Mouse (Mus musculus): ENCODE data around the gene Adamtsl3. TPM values are rescaled to one million over a fixed set of nuclear protein-coding genes. Genes with fewer than 3 reads are reported as not detected.

Adamtsl3 gene
- polyA plus RNA-seq, 1 experiment from 2014 or later, result 1.1 TPM

DNA sequence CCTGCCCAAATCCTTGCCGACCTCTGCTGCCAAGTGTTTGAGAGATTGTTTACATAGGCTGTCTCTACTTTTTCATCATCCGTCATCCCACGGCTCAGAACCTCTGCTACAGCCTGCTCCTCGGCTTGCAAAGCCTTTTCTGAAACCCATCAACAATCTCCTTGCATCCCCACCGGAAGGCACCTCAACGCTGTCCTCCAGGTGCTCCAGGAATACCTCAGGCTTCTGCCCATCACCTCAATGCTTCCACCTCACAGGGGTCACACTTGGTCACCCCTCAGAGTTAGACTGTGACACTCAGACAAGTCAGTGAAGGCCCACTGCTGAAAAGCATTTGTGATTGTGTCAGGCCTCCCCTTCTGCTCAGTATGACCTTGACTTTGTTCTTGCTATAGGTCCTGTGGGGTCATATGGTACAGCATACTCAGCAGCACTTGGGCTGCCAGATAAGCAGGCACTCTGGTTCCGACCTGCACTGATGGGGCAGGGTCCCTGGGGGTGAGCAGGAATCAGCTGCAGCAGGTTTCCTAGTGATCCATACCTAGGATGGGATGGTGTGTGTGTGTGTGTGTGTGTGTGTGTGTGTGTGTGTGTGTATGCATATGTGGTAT lies 150.0 kb downstream of the Adamtsl3 start:
- H3K27me3 ChIP-seq (replicated peaks), result no peaks in the 10 kb centered on the region
- peak; percentile 52 for ATAC-seq (replicated peaks)
- H3K9ac ChIP-seq, result no peak overlapping the region
- no peaks in the 10 kb centered on the region for H3K9me3 ChIP-seq
- H3K27ac ChIP-seq, result no peak overlapping the region
- H3K36me3 ChIP-seq (replicated peaks), result no peaks in the 10 kb centered on the region
- no peak overlapping the region for H3K4me2 ChIP-seq
- H3K4me3 ChIP-seq, result no peak overlapping the region
- WGBS, result 56% methylated on average over 7 of the region's 7 CpGs
- H3K4me1 ChIP-seq, result peaks cover 3% of the 10 kb centered on the region; the same call in 1 of the 2 replicates

GRCm38 (mm10) chr7:82491018-82491417 lies 155.5 kb downstream of the Adamtsl3 start:
- Histone ChIP-seq H3K9me3 (no peaks in the 10 kb centered on the region), H3K4me3 (no peak overlapping the region), H3K4me2 (no peak overlapping the region), H3K27ac (no peak overlapping the region), H3K9ac (no peak overlapping the region), H3K36me3 (replicated peaks) (no peaks in the 10 kb centered on the region), H3K27me3 (replicated peaks) (no peaks in the 10 kb centered on the region), H3K4me1 (no peaks in the 10 kb centered on the region)
- WGBS, result 82% methylated on average over 1 of the region's 1 CpGs
- ATAC-seq (replicated peaks), result no peak

DNA sequence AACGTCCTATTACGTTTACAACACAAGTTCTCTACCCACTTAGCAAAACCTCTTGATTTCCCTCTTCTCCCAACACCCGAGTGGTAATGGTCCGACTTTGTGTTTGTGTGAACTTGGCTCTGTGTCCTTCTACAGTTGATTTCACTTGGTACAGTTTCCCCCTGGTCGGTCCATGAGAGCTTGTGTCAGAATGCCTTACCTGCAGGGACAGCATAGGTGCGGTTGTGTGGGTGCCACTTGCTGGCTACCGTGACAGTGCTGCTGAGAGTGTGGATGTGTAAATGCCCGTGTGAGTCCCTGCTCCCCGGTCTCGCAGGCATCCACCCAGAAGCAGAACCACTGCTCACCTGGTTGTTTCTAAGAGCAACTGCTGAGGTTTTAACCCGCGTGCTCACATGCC lies 157.4 kb downstream of the Adamtsl3 start:
- Histone ChIP-seq H3K9ac (no peak overlapping the region), H3K9me3 (no peaks in the 10 kb centered on the region), H3K4me3 (no peak overlapping the region), H3K4me2 (no peak overlapping the region), H3K27me3 (replicated peaks) (no peaks in the 10 kb centered on the region), H3K27ac (no peak overlapping the region), H3K4me1 (no peaks in the 10 kb centered on the region), H3K36me3 (replicated peaks) (no peaks in the 10 kb centered on the region)
- 92% methylated on average over 12 of the region's 12 CpGs for WGBS
- no peak for ATAC-seq (replicated peaks)

DNA sequence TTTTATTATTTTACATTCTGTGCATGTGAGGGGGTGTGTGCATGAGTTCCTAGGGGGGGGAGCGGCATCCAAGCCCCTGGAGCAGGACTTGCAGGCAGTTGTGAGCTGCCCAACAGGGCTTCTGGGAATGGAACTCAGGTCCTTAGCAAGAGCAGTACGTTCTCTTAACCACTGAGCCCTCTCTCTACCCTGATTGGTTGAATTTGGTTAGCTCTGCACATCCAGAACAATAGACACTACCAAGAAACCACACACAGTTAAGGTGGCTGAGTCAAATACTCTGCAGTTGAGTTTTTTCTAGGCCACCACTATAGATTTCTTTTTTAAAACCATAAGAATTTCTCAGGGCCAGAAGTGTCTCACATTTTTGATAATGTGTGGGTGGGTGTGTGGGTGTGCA lies 158.7 kb downstream of the Adamtsl3 start:
- Histone ChIP-seq H3K27ac (no peak overlapping the region), H3K36me3 (replicated peaks) (no peaks in the 10 kb centered on the region), H3K9ac (no peak overlapping the region), H3K9me3 (no peaks in the 10 kb centered on the region), H3K4me1 (no peaks in the 10 kb centered on the region), H3K4me2 (no peak overlapping the region), H3K4me3 (no peak overlapping the region), H3K27me3 (replicated peaks) (no peaks in the 10 kb centered on the region)
- no peak for ATAC-seq (replicated peaks)
- 62% methylated on average over 2 of the region's 2 CpGs for WGBS

- H3K4me2 ChIP-seq, result no peak overlapping the region
- H3K36me3 ChIP-seq (replicated peaks), result no peaks in the 10 kb centered on the region
- no peaks in the 10 kb centered on the region for H3K4me1 ChIP-seq
- H3K9me3 ChIP-seq, result no peaks in the 10 kb centered on the region
- H3K9ac ChIP-seq, result no peak overlapping the region
- ATAC-seq (replicated peaks), result no peak
- no peak overlapping the region for H3K27ac ChIP-seq
- no peak overlapping the region for H3K4me3 ChIP-seq
- no peaks in the 10 kb centered on the region for H3K27me3 ChIP-seq (replicated peaks)
- 53% methylated on average over 4 of the region's 4 CpGs for WGBS
Observed at GRCm38 (mm10) chr7:82497064-82497463, 161.6 kb downstream of the Adamtsl3 start.

DNA sequence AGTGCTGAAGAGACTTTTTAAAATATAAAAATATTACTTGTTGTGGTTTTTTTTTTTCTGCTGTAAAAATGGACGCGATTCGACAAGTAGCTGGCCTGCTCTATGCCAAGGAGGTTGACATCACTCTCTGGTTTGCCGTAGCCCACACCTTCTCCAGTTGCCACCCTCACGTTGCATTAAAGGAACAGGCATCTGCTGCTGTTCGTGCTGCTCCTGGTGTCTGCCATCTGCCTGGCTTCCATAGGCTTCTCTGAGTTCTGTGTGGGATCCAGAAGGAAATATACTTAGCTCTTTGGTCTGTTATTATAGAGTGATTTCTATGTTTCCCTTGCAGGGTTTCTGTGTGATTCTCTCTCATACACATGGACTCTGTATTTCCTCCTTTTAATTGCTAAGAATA lies 165.8 kb downstream of the Adamtsl3 start:
- H3K9ac ChIP-seq, result no peak overlapping the region
- ATAC-seq (replicated peaks), result no peak
- H3K4me3 ChIP-seq, result no peak overlapping the region
- 91% methylated on average over 6 of the region's 6 CpGs for WGBS
- no peaks in the 10 kb centered on the region for H3K9me3 ChIP-seq
- no peaks in the 10 kb centered on the region for H3K27me3 ChIP-seq (replicated peaks)
- H3K4me2 ChIP-seq, result no peak overlapping the region
- H3K36me3 ChIP-seq (replicated peaks), result no peaks in the 10 kb centered on the region
- H3K27ac ChIP-seq, result no peak overlapping the region
- no peaks in the 10 kb centered on the region for H3K4me1 ChIP-seq

DNA sequence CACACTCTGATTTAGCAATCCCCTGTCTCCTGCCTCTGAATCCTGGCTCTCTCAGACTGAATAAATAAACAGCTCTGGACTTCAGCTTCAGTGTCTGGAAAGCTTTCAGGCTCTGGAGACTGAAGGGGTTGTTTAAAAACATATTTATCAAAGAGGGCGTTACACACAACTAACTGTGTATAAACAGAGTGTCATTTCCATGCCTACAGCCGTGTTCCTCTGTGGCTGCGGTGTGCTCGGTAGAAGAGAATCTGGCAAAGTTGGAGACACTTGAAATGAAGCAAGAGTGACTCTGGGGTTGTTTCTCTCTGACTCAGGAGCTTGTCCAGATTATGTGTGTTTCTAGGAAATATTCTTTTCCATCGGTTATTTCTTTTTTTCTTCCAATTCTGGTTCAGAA lies 167.0 kb downstream of the Adamtsl3 start:
- no peaks in the 10 kb centered on the region for H3K36me3 ChIP-seq (replicated peaks)
- no peak overlapping the region for H3K4me3 ChIP-seq
- H3K9me3 ChIP-seq, result no peaks in the 10 kb centered on the region
- H3K4me1 ChIP-seq, result no peaks in the 10 kb centered on the region
- no peak overlapping the region for H3K27ac ChIP-seq
- H3K4me2 ChIP-seq, result no peak overlapping the region
- ATAC-seq (replicated peaks), result no peak
- H3K27me3 ChIP-seq (replicated peaks), result no peaks in the 10 kb centered on the region
- WGBS, result 83% methylated on average over 5 of the region's 5 CpGs
- H3K9ac ChIP-seq, result no peak overlapping the region

GRCm38 (mm10) chr7:82504101-82504500 lies 168.6 kb downstream of the Adamtsl3 start:
- 29% methylated on average over 4 of the region's 4 CpGs for WGBS
- no peak overlapping the region for H3K27ac ChIP-seq
- ATAC-seq (replicated peaks), result peak; percentile 50; the same call in 1 of the 2 replicates

GRCm38 (mm10) chr7:82530583-82530982 lies 195.1 kb downstream of the Adamtsl3 start:
- no peak for ATAC-seq (replicated peaks)
- Histone ChIP-seq H3K4me3 (no peak overlapping the region), H3K36me3 (replicated peaks) (no peaks in the 10 kb centered on the region), H3K27ac (no peak overlapping the region), H3K27me3 (replicated peaks) (no peaks in the 10 kb centered on the region), H3K4me2 (no peak overlapping the region), H3K4me1 (peaks cover 6% of the 10 kb centered on the region; the same call in 1 of the 2 replicates), H3K9me3 (no peaks in the 10 kb centered on the region), H3K9ac (no peak overlapping the region)
- WGBS, result 88% methylated on average over 5 of the region's 5 CpGs

More at GRCm38 (mm10) chr7:82504101-82504500, 168.6 kb downstream of the Adamtsl3 start:
- H3K9me3 ChIP-seq, result no peaks in the 10 kb centered on the region
- no peak overlapping the region for H3K4me3 ChIP-seq
- H3K27me3 ChIP-seq (replicated peaks), result no peaks in the 10 kb centered on the region
- H3K9ac ChIP-seq, result no peak overlapping the region
- H3K36me3 ChIP-seq (replicated peaks), result no peaks in the 10 kb centered on the region
- no peaks in the 10 kb centered on the region for H3K4me1 ChIP-seq
- H3K4me2 ChIP-seq, result no peak overlapping the region

DNA sequence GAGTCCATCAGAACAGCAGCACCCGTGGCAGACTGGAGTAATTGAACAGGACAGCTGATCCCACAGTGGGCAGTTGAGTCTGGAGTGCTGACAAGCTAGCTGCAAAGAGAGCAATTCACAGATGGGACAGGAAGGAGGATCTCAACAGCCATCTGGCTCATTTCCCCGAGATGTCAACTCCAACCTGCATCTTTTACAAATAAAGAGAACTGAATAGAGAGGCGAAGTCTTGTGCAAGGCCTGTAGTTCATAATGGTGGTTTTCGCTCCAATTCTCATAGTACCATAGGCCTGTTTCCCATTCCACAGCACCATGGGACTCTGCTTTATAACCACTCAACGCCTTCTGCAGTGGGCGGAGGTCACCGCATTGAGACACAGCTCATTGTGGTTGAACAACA lies 195.9 kb downstream of the Adamtsl3 start:
- no peaks in the 10 kb centered on the region for H3K9me3 ChIP-seq
- H3K4me2 ChIP-seq, result no peak overlapping the region
- H3K4me1 ChIP-seq, result peaks cover 6% of the 10 kb centered on the region; the same call in 1 of the 2 replicates
- no peaks in the 10 kb centered on the region for H3K36me3 ChIP-seq (replicated peaks)
- 82% methylated on average over 7 of the region's 7 CpGs for whole genome bisulfite sequencing
- no peak overlapping the region for H3K27ac ChIP-seq
- no peak for ATAC-seq (replicated peaks)
- H3K27me3 ChIP-seq (replicated peaks), result no peaks in the 10 kb centered on the region
- H3K9ac ChIP-seq, result no peak overlapping the region
- H3K4me3 ChIP-seq, result no peak overlapping the region

GRCm38 (mm10) chr7:82533188-82533587 lies 197.7 kb downstream of the Adamtsl3 start:
- no peak for ATAC-seq (replicated peaks)
- no peak overlapping the region for H3K4me2 ChIP-seq
- H3K36me3 ChIP-seq (replicated peaks), result no peaks in the 10 kb centered on the region

GRCm38 (mm10) chr7:82533747-82534504 lies 198.4 kb downstream of the Adamtsl3 start:
- WGBS, result 73% methylated on average over 12 of the region's 12 CpGs
- no peaks in the 10 kb centered on the region for H3K9me3 ChIP-seq
- no peaks in the 10 kb centered on the region for H3K27me3 ChIP-seq (replicated peaks)
- no peaks in the 10 kb centered on the region for H3K36me3 ChIP-seq (replicated peaks)
- no peak overlapping the region for H3K4me3 ChIP-seq
- peaks cover 6% of the 10 kb centered on the region; the same call in 1 of the 2 replicates for H3K4me1 ChIP-seq
- ATAC-seq (replicated peaks), result no peak
- H3K9ac ChIP-seq, result no peak overlapping the region
- H3K27ac ChIP-seq, result no peak overlapping the region
- H3K4me2 ChIP-seq, result no peak overlapping the region

More at GRCm38 (mm10) chr7:82533188-82533587, 197.7 kb downstream of the Adamtsl3 start:
- H3K27ac ChIP-seq, result no peak overlapping the region
- H3K4me3 ChIP-seq, result no peak overlapping the region
- H3K27me3 ChIP-seq (replicated peaks), result no peaks in the 10 kb centered on the region
- H3K9ac ChIP-seq, result no peak overlapping the region
- peaks cover 6% of the 10 kb centered on the region; the same call in 1 of the 2 replicates for H3K4me1 ChIP-seq
- 77% methylated on average over 4 of the region's 4 CpGs for WGBS
- no peaks in the 10 kb centered on the region for H3K9me3 ChIP-seq

Data from midbrain, embryonic 15.5 days (tissue).